Mouse (Mus musculus) heart, postnatal 0 days (tissue): Measurements from ENCODE around the gene Eif2a. TPM values are rescaled to one million over a fixed set of nuclear protein-coding genes. Genes with fewer than 3 reads are reported as not detected.

Source experiments
- ATAC-seq: fragments of 200-750 bp; cut with Nextera tagmentation; 2 replicates; pipeline ENCODE4 v1.8.0; 2017; ENCODE audit warnings: low read depth, moderate number of reproducible peaks, moderate library complexity; ENCODE audit not compliant: insufficient read depth
- DNase-seq: peaks from one replicate; pipeline ENCODE4 v3.0.0-alpha.2; 2016; ENCODE audit warnings: low spot score
- H3K27ac ChIP-seq: fragments of 300-500 bp; sonication (generic); 2 replicates; pipeline ENCODE4 v1.5.1; 2014; ENCODE audit warnings: low read depth, mild to moderate bottlenecking
- H3K27me3 ChIP-seq: fragments of 300-500 bp; sonication (generic); 2 replicates; pipeline ENCODE4 v1.6.1; 2014; ENCODE audit warnings: low read length, mixed read lengths; ENCODE audit not compliant: control insufficient read depth, insufficient read depth
- H3K36me3 ChIP-seq: fragments of 300-500 bp; sonication (generic); replicated peaks from 2 replicates; pipeline ENCODE4 v1.6.1; 2014; ENCODE audit warnings: low read length, mixed read lengths; ENCODE audit not compliant: control insufficient read depth, insufficient read depth
- H3K4me1 ChIP-seq: fragments of 300-500 bp; sonication (generic); 2 replicates; pipeline ENCODE4 v1.6.1; 2014; ENCODE audit warnings: antibody characterized with exemption; ENCODE audit not compliant: control insufficient read depth, insufficient read depth
- H3K4me2 ChIP-seq: fragments of 300-500 bp; sonication (generic); 2 replicates; pipeline ENCODE4 v1.6.1; 2014; ENCODE audit warnings: low read depth, mild to moderate bottlenecking, low read length, moderate library complexity
- H3K4me3 ChIP-seq: fragments of 300-500 bp; sonication (generic); 2 replicates; pipeline ENCODE4 v1.5.1; 2014; ENCODE audit warnings: low read depth, low read length
- H3K9ac ChIP-seq: fragments of 300-500 bp; sonication (generic); replicated peaks from 2 replicates; pipeline ENCODE4 v1.6.1; 2014; ENCODE audit warnings: low read depth, low read length, mixed read lengths
- H3K9me3 ChIP-seq: fragments of 300-500 bp; sonication (generic); replicated peaks from 2 replicates; pipeline ENCODE4 v1.6.1; 2016; ENCODE audit warnings: low read length; ENCODE audit not compliant: control insufficient read depth
- CTCF ChIP-seq: IDR thresholded peaks from 2 replicates; pipeline ENCODE4 v1.5.1; 2016; ENCODE audit warnings: antibody characterized with exemption, control low read depth, low read depth
- EP300 ChIP-seq: IDR thresholded peaks from 2 replicates; pipeline ENCODE4 v1.6.1; 2016; ENCODE audit warnings: antibody characterized with exemption, low read depth
- WGBS: fragments of 180-500 bp; shearing (Covaris S2); extraction: QIAGEN DNeasy Blood & Tissue Kit; methylation state at CpG from one replicate; pipeline ENCODE4 v1.1.7; 2014; 5-methylcytosine and 5-hydroxymethylcytosine counted together
- polyA plus RNA-seq: library from polyadenylated mRNA; unstranded; fragments of >200 nt; fragmentation: Nextera tagmentation; extraction: Ambion mirVana; gene quantifications from 2 replicates; pipeline ENCODE4 v1.2.1, GENCODE M21; 2015
- total RNA-seq: library from RNA; depleted of rRNA; stranded (reverse); fragments of >200 nt; gene quantifications from 2 replicates; pipeline ENCODE4 v1.2.3, GENCODE M21; 2014; ENCODE audit warnings: low replicate concordance

Eif2a gene
- total and polyA plus RNA-seq, 2 experiments from 2014 or later: 27.6 to 45.3 TPM

- DNase-seq (no peak), ATAC-seq (no peak)
- Histone ChIP-seq H3K9ac (no peak overlapping the region), H3K36me3 (no peaks in the 10 kb centered on the region), H3K4me1 (no peaks in the 10 kb centered on the region), H3K4me3 (no peak overlapping the region), H3K4me2 (no peak overlapping the region), H3K9me3 (peaks cover 5% of the 10 kb centered on the region; the same call in 1 of the 2 replicates), H3K27ac (no peak overlapping the region), H3K27me3 (no peaks in the 10 kb centered on the region)
- WGBS: 56% methylated on average over 7 of the region's 7 CpGs
- TF ChIP-seq EP300: no peak
- TF ChIP-seq CTCF: peak; percentile 64
Measured at GRCm38 (mm10) chr3:58490787-58491186, 34.8 kb upstream of the Eif2a start.

DNA sequence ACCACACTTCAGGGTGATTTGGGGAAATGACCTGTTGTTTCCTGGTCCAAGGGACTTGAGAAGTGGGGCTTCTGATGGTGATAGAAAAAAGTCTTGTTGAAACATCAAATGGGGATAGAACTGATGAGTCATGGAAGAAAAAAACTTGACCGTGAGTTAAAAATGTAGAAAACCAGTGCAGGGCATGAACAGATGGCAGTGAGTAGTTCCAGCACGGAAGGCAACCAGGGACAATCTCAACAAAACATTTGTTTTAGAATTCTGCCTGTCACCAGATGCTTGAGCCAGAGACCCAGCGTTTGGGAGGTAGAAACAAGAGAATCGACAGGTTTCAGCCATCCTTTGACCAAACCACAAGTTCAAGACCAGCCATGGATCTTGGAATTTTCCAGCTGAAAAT, 32.0 kb upstream of the Eif2a start:
- no peak for ATAC-seq
- Histone ChIP-seq H3K9me3 (no peaks in the 10 kb centered on the region), H3K27me3 (no peaks in the 10 kb centered on the region), H3K27ac (no peak overlapping the region), H3K36me3 (no peaks in the 10 kb centered on the region), H3K4me3 (no peak overlapping the region), H3K4me2 (no peak overlapping the region), H3K4me1 (no peaks in the 10 kb centered on the region), H3K9ac (no peak overlapping the region)
- no peak for TF ChIP-seq EP300
- DNase-seq: no peak
- 64% methylated on average over 4 of the region's 4 CpGs for WGBS

DNA sequence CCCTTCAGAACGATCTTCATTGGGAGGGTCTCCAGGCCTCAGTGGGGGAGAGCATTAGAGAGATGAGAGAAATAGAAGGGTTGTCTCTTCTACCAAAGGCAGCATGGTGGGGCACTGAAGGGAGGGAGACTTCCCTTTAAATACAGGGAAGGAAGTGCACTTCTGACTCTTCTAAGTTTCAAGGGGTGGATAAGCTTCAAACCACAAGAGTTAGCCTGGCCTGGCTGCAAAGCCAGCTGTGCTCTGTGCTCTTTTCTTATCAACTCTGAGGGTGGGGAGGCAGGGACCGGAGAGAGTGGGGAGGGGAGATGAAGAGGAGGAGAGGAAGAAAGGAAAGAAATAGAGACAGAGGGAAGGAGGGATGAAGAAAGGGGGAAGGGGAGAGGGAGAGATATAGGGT, 23.7 kb upstream of the Eif2a start:
- Histone ChIP-seq H3K9ac (no peak overlapping the region), H3K36me3 (no peaks in the 10 kb centered on the region), H3K27ac (no peak overlapping the region), H3K9me3 (no peaks in the 10 kb centered on the region), H3K27me3 (no peaks in the 10 kb centered on the region), H3K4me1 (no peaks in the 10 kb centered on the region), H3K4me2 (no peak overlapping the region), H3K4me3 (no peak overlapping the region)
- TF ChIP-seq EP300: no peak
- no peak for TF ChIP-seq CTCF
- ATAC-seq: no peak
- DNase-seq: peak; percentile 4
- WGBS: 36% methylated on average over 2 of the region's 2 CpGs

- ATAC-seq (no peak), DNase-seq (no peak)
- no peaks in the 10 kb centered on the region for H3K9me3 ChIP-seq
- no peak overlapping the region for H3K4me3 ChIP-seq
- no peaks in the 10 kb centered on the region for H3K4me1 ChIP-seq
- no peak overlapping the region for H3K27ac ChIP-seq
- H3K4me2 ChIP-seq: no peak overlapping the region
- no peak for TF ChIP-seq EP300
- no peak for TF ChIP-seq CTCF
- H3K36me3 ChIP-seq: no peaks in the 10 kb centered on the region
- WGBS: 54% methylated on average over 3 of the region's 3 CpGs
- no peak overlapping the region for H3K9ac ChIP-seq
- H3K27me3 ChIP-seq: no peaks in the 10 kb centered on the region
Measured at GRCm38 (mm10) chr3:58503720-58504333, 21.8 kb upstream of the Eif2a start.

- ATAC-seq (no peak), DNase-seq (no peak)
- H3K9me3 ChIP-seq: no peaks in the 10 kb centered on the region
- H3K9ac ChIP-seq: no peak overlapping the region
- H3K27ac ChIP-seq: no peak overlapping the region
- no peaks in the 10 kb centered on the region for H3K27me3 ChIP-seq
- no peaks in the 10 kb centered on the region for H3K4me1 ChIP-seq
- H3K4me3 ChIP-seq: no peak overlapping the region
- no peak overlapping the region for H3K4me2 ChIP-seq
- TF ChIP-seq EP300 (no peak), CTCF (no peak)
- no peaks in the 10 kb centered on the region for H3K36me3 ChIP-seq
Measured at GRCm38 (mm10) chr3:58504676-58505075, 20.9 kb upstream of the Eif2a start.
